Mouse (Mus musculus): ENCODE measurements at regions not wholly inside any gene's neighbourhood (a gene's known extent, or its start where the extent isn't known, plus 50 kb on each side); places are given as distances from the start of the nearest gene placed in this dataset.

GRCm38 (mm10) chr13:10741391-10741790 lies 380.7 kb upstream of the Chrm3 start:
- no peak for ATAC-seq (replicated peaks; ENCODE audit: low FRiP score, low TSS enrichment, poor library complexity, severe bottlenecking)

- ATAC-seq (replicated peaks; ENCODE audit: low FRiP score, low TSS enrichment, poor library complexity, severe bottlenecking) = no peak
These were observed 365.1 kb upstream of the Chrm3 start for GRCm38 (mm10) chr13:10725745-10726171.

GRCm38 (mm10) chr13:10725335-10725734 lies 364.7 kb upstream of the Chrm3 start:
- no peak for ATAC-seq (replicated peaks; ENCODE audit: low FRiP score, low TSS enrichment, poor library complexity, severe bottlenecking)

GRCm38 (mm10) chr13:10720639-10721038 lies 360.0 kb upstream of the Chrm3 start:
- no peak for ATAC-seq (replicated peaks; ENCODE audit: low FRiP score, low TSS enrichment, poor library complexity, severe bottlenecking)

- no peak for ATAC-seq (replicated peaks; ENCODE audit: low FRiP score, low TSS enrichment, poor library complexity, severe bottlenecking)
These were observed 350.8 kb upstream of the Chrm3 start for GRCm38 (mm10) chr13:10711451-10711850.

- ATAC-seq (replicated peaks; ENCODE audit: low FRiP score, low TSS enrichment, poor library complexity, severe bottlenecking) = no peak
These were observed 350.3 kb upstream of the Chrm3 start for GRCm38 (mm10) chr13:10710909-10711308.

GRCm38 (mm10) chr13:10697146-10697545 lies 336.5 kb upstream of the Chrm3 start:
- ATAC-seq (replicated peaks; ENCODE audit: low FRiP score, low TSS enrichment, poor library complexity, severe bottlenecking) = no peak

- ATAC-seq (replicated peaks; ENCODE audit: low FRiP score, low TSS enrichment, poor library complexity, severe bottlenecking) = no peak
These were observed 335.7 kb upstream of the Chrm3 start for GRCm38 (mm10) chr13:10696181-10696977.

- no peak for ATAC-seq (replicated peaks; ENCODE audit: low FRiP score, low TSS enrichment, poor library complexity, severe bottlenecking)
These were observed 330.7 kb upstream of the Chrm3 start for GRCm38 (mm10) chr13:10691307-10691706.

- ATAC-seq (replicated peaks; ENCODE audit: low FRiP score, low TSS enrichment, poor library complexity, severe bottlenecking) = no peak
These were observed 326.7 kb upstream of the Chrm3 start for GRCm38 (mm10) chr13:10687379-10687778.

GRCm38 (mm10) chr13:10654086-10654422 lies 293.4 kb upstream of the Chrm3 start:
- ATAC-seq (replicated peaks; ENCODE audit: low FRiP score, low TSS enrichment, poor library complexity, severe bottlenecking) = no peak

- ATAC-seq (replicated peaks; ENCODE audit: low FRiP score, low TSS enrichment, poor library complexity, severe bottlenecking) = no peak
These were observed 292.9 kb upstream of the Chrm3 start for GRCm38 (mm10) chr13:10653376-10654085.

- ATAC-seq (replicated peaks; ENCODE audit: low FRiP score, low TSS enrichment, poor library complexity, severe bottlenecking) = no peak
These were observed 276.2 kb upstream of the Chrm3 start for GRCm38 (mm10) chr13:10636859-10637258.

GRCm38 (mm10) chr13:10630467-10630866 lies 269.8 kb upstream of the Chrm3 start:
- ATAC-seq (replicated peaks; ENCODE audit: low FRiP score, low TSS enrichment, poor library complexity, severe bottlenecking) = no peak

- no peak for ATAC-seq (replicated peaks; ENCODE audit: low FRiP score, low TSS enrichment, poor library complexity, severe bottlenecking)
These were observed 259.0 kb upstream of the Chrm3 start for GRCm38 (mm10) chr13:10619661-10620060.

GRCm38 (mm10) chr13:10618421-10618954 lies 257.8 kb upstream of the Chrm3 start:
- no peak for ATAC-seq (replicated peaks; ENCODE audit: low FRiP score, low TSS enrichment, poor library complexity, severe bottlenecking)

- ATAC-seq (replicated peaks; ENCODE audit: low FRiP score, low TSS enrichment, poor library complexity, severe bottlenecking) = no peak
These were observed 214.3 kb upstream of the Chrm3 start for GRCm38 (mm10) chr13:10574951-10575350.

GRCm38 (mm10) chr13:10566825-10567224 lies 206.2 kb upstream of the Chrm3 start:
- ATAC-seq (replicated peaks; ENCODE audit: low FRiP score, low TSS enrichment, poor library complexity, severe bottlenecking) = no peak

- no peak for ATAC-seq (replicated peaks; ENCODE audit: low FRiP score, low TSS enrichment, poor library complexity, severe bottlenecking)
These were observed 196.9 kb upstream of the Chrm3 start for GRCm38 (mm10) chr13:10557559-10557958.

- ATAC-seq (replicated peaks; ENCODE audit: low FRiP score, low TSS enrichment, poor library complexity, severe bottlenecking) = no peak
These were observed 193.9 kb upstream of the Chrm3 start for GRCm38 (mm10) chr13:10554595-10554994.

GRCm38 (mm10) chr13:10542723-10543122 lies 182.1 kb upstream of the Chrm3 start:
- no peak for ATAC-seq (replicated peaks; ENCODE audit: low FRiP score, low TSS enrichment, poor library complexity, severe bottlenecking)
